Mouse (Mus musculus): ENCODE results near the gene Tanc1.

- TF ChIP-seq GATA1 (IDR thresholded peaks at IDR 0.05; ENCODE audit: low read length): no peak
- TF ChIP-seq TAL1 (IDR thresholded peaks at IDR 0.05; ENCODE audit: low read length): no peak
Measured at GRCm38 (mm10) chr2:59814997-59815396, 203.2 kb downstream of the Tanc1 start.
